Mouse (Mus musculus) ES-E14 (cell line): ENCODE results near the gene Acbd3. TPM values are rescaled to one million over a fixed set of nuclear protein-coding genes. Genes with fewer than 3 reads are reported as not detected.

Source experiments
- DNase-seq: peaks from one replicate; pipeline ENCODE4 v3.0.0-alpha.2; 2013; ENCODE audit warnings: low read depth, low spot score
- H3K27ac ChIP-seq: 2 replicates; pipeline ENCODE4 v1.5.1; 2012; ENCODE audit warnings: low read depth, mild to moderate bottlenecking, low read length, moderate library complexity, mixed read lengths; ENCODE audit not compliant: poor library complexity, insufficient read depth, severe bottlenecking
- H3K36me3 ChIP-seq: 2 replicates; pipeline ENCODE4 v1.6.1; 2012; ENCODE audit warnings: mild to moderate bottlenecking, low read length, moderate library complexity, mixed read lengths; ENCODE audit not compliant: control insufficient read depth, poor library complexity, insufficient read depth, severe bottlenecking
- H3K4me1 ChIP-seq, 2 experiments: fragments of 150-350 bp in 1 of 2; sonication (generic) in 1 of 2; 2 replicates each; pipeline ENCODE4 v1.6.1; 2012; ENCODE audit warnings: low read length in 2 of 2, mild to moderate bottlenecking in 1 of 2, mixed read lengths in 1 of 2; ENCODE audit not compliant: control insufficient read depth in 2 of 2, insufficient read depth in 2 of 2, poor library complexity in 1 of 2
- H3K4me3 ChIP-seq, 2 experiments: fragments of 150-350 bp in 1 of 2; sonication (generic) in 1 of 2; 2 replicates each; pipeline ENCODE4 v1.5.1; 2012; ENCODE audit warnings: low read length in 2 of 2, low read depth in 1 of 2, mild to moderate bottlenecking in 1 of 2, mixed read lengths in 1 of 2; ENCODE audit not compliant: insufficient read depth in 1 of 2, poor library complexity in 1 of 2, severe bottlenecking in 1 of 2
- H3K9ac ChIP-seq: 2 replicates; pipeline ENCODE4 v1.6.1; 2012; ENCODE audit warnings: low read depth, mild to moderate bottlenecking, low read length, mixed read lengths; ENCODE audit not compliant: poor library complexity, insufficient read depth, severe bottlenecking
- H3K9me3 ChIP-seq: fragments of 150-350 bp; sonication (generic); 2 replicates; pipeline ENCODE4 v1.6.1; 2012; ENCODE audit warnings: low read depth, mild to moderate bottlenecking, low read length; ENCODE audit not compliant: control insufficient read depth, insufficient read depth
- CHD2 ChIP-seq: IDR thresholded peaks from 2 replicates; pipeline ENCODE4 v1.6.1; 2014; ENCODE audit warnings: mild to moderate bottlenecking, low read depth, low read length, inconsistent platforms
- HCFC1 ChIP-seq: IDR thresholded peaks from 2 replicates; pipeline ENCODE4 v1.6.1; 2012; ENCODE audit warnings: low read length, inconsistent platforms, borderline replicate concordance; ENCODE audit not compliant: insufficient read depth
- MAFK ChIP-seq: IDR thresholded peaks from 2 replicates; pipeline ENCODE4 v1.6.1; 2014; ENCODE audit warnings: mild to moderate bottlenecking, low read depth, low read length, inconsistent platforms; ENCODE audit not compliant: insufficient read depth
- ZC3H11A ChIP-seq: IDR thresholded peaks from 2 replicates; pipeline ENCODE4 v1.6.1; 2012; ENCODE audit warnings: low read depth, mild to moderate bottlenecking, inconsistent platforms, low read length, borderline replicate concordance
- ZNF384 ChIP-seq: IDR thresholded peaks from 2 replicates; pipeline ENCODE4 v1.6.1; 2012; ENCODE audit warnings: low read depth, low read length, inconsistent platforms
- in situ Hi-C, 2 experiments: fragments of 600-800 bp; cut with MboI; formaldehyde crosslinking; loops; one replicate each; pipeline ENCODE4 v1.15.1; 2025; ENCODE audit warnings: low sequenced_read_pairs in 2 of 2, inconsistent platforms in 1 of 2; ENCODE audit not compliant: unreplicated experiment in 2 of 2
- total RNA-seq: library from RNA; depleted of rRNA; stranded (reverse); fragments of 300-350 nt; gene quantifications from 2 replicates; pipeline ENCODE4 v1.2.3, GENCODE M21; 2012

Acbd3 gene
- total RNA-seq, 1 experiment: 20.4 TPM

GRCm38 (mm10) chr1:180780291-180780690 is 54.4 kb downstream of the Acbd3 start:
- no peaks in the 10 kb centered on the region for H3K36me3 ChIP-seq
- TF ChIP-seq ZC3H11A (no peak), CHD2 (no peak), ZNF384 (no peak), HCFC1 (no peak), MAFK (no peak)
- H3K9me3 ChIP-seq: no peaks in the 10 kb centered on the region
- H3K4me3 ChIP-seq: no peak overlapping the region
- no peak overlapping the region for H3K27ac ChIP-seq
- no peak overlapping the region for H3K9ac ChIP-seq
- H3K4me1 ChIP-seq: peaks cover 0 to 5% of the 10 kb centered on the region in 2 experiments; a peak in 2 of 4 replicates
- DNase-seq: no peak
- in situ Hi-C loops: no loop called here

GRCm38 (mm10) chr1:180781250-180781649 is 55.4 kb downstream of the Acbd3 start:
- no peak for DNase-seq
- TF ChIP-seq ZC3H11A: no peak
- TF ChIP-seq HCFC1: no peak
- no peak for TF ChIP-seq CHD2
- TF ChIP-seq MAFK: no peak
- TF ChIP-seq ZNF384: no peak
- Histone ChIP-seq H3K27ac (no peak overlapping the region), H3K4me3 (no peak overlapping the region), H3K36me3 (no peaks in the 10 kb centered on the region), H3K9me3 (no peaks in the 10 kb centered on the region), H3K9ac (no peak overlapping the region), H3K4me1 (peaks cover 0 to 5% of the 10 kb centered on the region in 2 experiments; a peak in 2 of 4 replicates)
- in situ Hi-C loops: no loop called here

GRCm38 (mm10) chr1:180782906-180783579 is 57.2 kb downstream of the Acbd3 start:
- peaks cover 0 to 3% of the 10 kb centered on the region in 2 experiments; a peak in 2 of 4 replicates for H3K4me1 ChIP-seq
- in situ Hi-C loops: no loop called here
- H3K4me3 ChIP-seq: no peak overlapping the region
- no peak for TF ChIP-seq CHD2
- TF ChIP-seq ZNF384: no peak
- TF ChIP-seq MAFK: no peak
- TF ChIP-seq ZC3H11A: no peak
- no peak for TF ChIP-seq HCFC1
- H3K36me3 ChIP-seq: no peaks in the 10 kb centered on the region
- no peak for DNase-seq
- no peaks in the 10 kb centered on the region for H3K9me3 ChIP-seq
- H3K9ac ChIP-seq: no peak overlapping the region
- no peak overlapping the region for H3K27ac ChIP-seq

- no peaks in the 10 kb centered on the region for H3K36me3 ChIP-seq
- no peak overlapping the region for H3K27ac ChIP-seq
- DNase-seq: no peak
- no peaks in the 10 kb centered on the region for H3K9me3 ChIP-seq
- TF ChIP-seq MAFK: no peak
- H3K9ac ChIP-seq: no peak overlapping the region
- no peak overlapping the region for H3K4me3 ChIP-seq
- H3K4me1 ChIP-seq: peaks cover 0 to 3% of the 10 kb centered on the region in 2 experiments; a peak in 2 of 4 replicates
- in situ Hi-C loops: no loop called here
Observed at GRCm38 (mm10) chr1:180783580-180783928, 57.7 kb downstream of the Acbd3 start.
